Comparison of ENCODE assay signal across 24 mouse cellular contexts in genomic region chr13:17165917-17166316, GRCm38 (mm10).
DNase-seq lines count a peak whose midpoint lies in the region; ATAC-seq and TF ChIP-seq lines count a peak whose summit lies in the region.
"Had no signal": no experiment of that assay in that cellular context is flagged by ENCODE, and none has a peak within 500 bp of the region (broad histone marks: within the 10 kb centered on the region; RNA-seq: fewer than 3 reads in every experiment).

No protein-coding gene starts in this region.

- WGBS in embryonic facial prominence, embryonic 14.5 days: 45% methylated on average over 3 of the region's 3 CpGs
- WGBS in embryonic facial prominence, embryonic 10.5 days: 71% methylated on average over 3 of the region's 3 CpGs
- 31% methylated on average over 3 of the region's 3 CpGs for WGBS in limb, embryonic 11.5 days

- H3K4me1 ChIP-seq in embryonic facial prominence, embryonic 14.5 days (ENCODE audit: control insufficient read depth, insufficient read depth, low read length): no peaks in the 10 kb centered on the region
- no peaks in the 10 kb centered on the region for H3K4me1 ChIP-seq in embryonic facial prominence, embryonic 10.5 days
- H3K4me1 ChIP-seq in limb, embryonic 11.5 days (ENCODE audit: control insufficient read depth, insufficient read depth, low read length): no peaks in the 10 kb centered on the region
- H3K4me1 ChIP-seq: embryonic facial prominence, embryonic 15.5 days; heart, embryonic 15.5 days; hindbrain, embryonic 15.5 days had no signal

- H3K36me3 ChIP-seq in embryonic facial prominence, embryonic 14.5 days (ENCODE audit: control insufficient read depth, insufficient read depth, low read length): no peaks in the 10 kb centered on the region
- no peaks in the 10 kb centered on the region for H3K36me3 ChIP-seq in embryonic facial prominence, embryonic 10.5 days (replicated peaks)
- H3K36me3 ChIP-seq in C2C12 (ENCODE audit: control insufficient read depth, insufficient read depth): no peaks in the 10 kb centered on the region
- no peaks in the 10 kb centered on the region for H3K36me3 ChIP-seq in limb, embryonic 11.5 days (ENCODE audit: control insufficient read depth, insufficient read depth, low read length)
- H3K36me3 ChIP-seq: embryonic facial prominence, embryonic 15.5 days; heart, embryonic 12.5 days; heart, embryonic 15.5 days; hindbrain, embryonic 15.5 days had no signal

- H3K4me3 ChIP-seq in embryonic facial prominence, embryonic 14.5 days (ENCODE audit: low read depth, low read length): no peak overlapping the region
- H3K4me3 ChIP-seq in embryonic facial prominence, embryonic 10.5 days: no peak overlapping the region
- no peak overlapping the region for H3K4me3 ChIP-seq in C2C12 (ENCODE audit: insufficient read depth, poor library complexity, severe bottlenecking)
- H3K4me3 ChIP-seq in limb, embryonic 11.5 days (ENCODE audit: low read depth, low read length): no peak overlapping the region
- H3K4me3 ChIP-seq: embryonic facial prominence, embryonic 15.5 days; heart, embryonic 12.5 days; heart, embryonic 15.5 days; hindbrain, embryonic 15.5 days had no signal

- no peak for ATAC-seq in embryonic facial prominence, embryonic 14.5 days (ENCODE audit: low read depth)
- ATAC-seq in limb, embryonic 11.5 days (ENCODE audit: insufficient number of reproducible peaks, low FRiP score, low TSS enrichment, low read depth): no peak
- ATAC-seq: activated CD4-positive, CD25-positive, alpha-beta regulatory T cell, adult 4 months; forebrain, embryonic 14.5 days; forebrain, postnatal 0 days; intestine, postnatal 0 days had no signal

- H3K79me3 ChIP-seq in C2C12 (ENCODE audit: low read depth): no peaks in the 10 kb centered on the region

- H3K27me3 ChIP-seq in embryonic facial prominence, embryonic 14.5 days (replicated peaks; ENCODE audit: control insufficient read depth, insufficient read depth, low read length): no peaks in the 10 kb centered on the region
- no peaks in the 10 kb centered on the region for H3K27me3 ChIP-seq in embryonic facial prominence, embryonic 10.5 days (replicated peaks; ENCODE audit: low read depth, poor library complexity, severe bottlenecking)
- no peaks in the 10 kb centered on the region for H3K27me3 ChIP-seq in C2C12 (ENCODE audit: control insufficient read depth, insufficient read depth, insufficient read length)
- H3K27me3 ChIP-seq in limb, embryonic 11.5 days (ENCODE audit: control insufficient read depth, insufficient read depth, low read length): no peaks in the 10 kb centered on the region
- H3K27me3 ChIP-seq: embryonic facial prominence, embryonic 15.5 days; heart, embryonic 12.5 days; heart, embryonic 15.5 days; hindbrain, embryonic 15.5 days had no signal

- H3K79me2 ChIP-seq in C2C12 (ENCODE audit: control insufficient read depth, insufficient read depth): no peaks in the 10 kb centered on the region

- H3K4me2 ChIP-seq in embryonic facial prominence, embryonic 14.5 days (ENCODE audit: low read depth, low read length): no peak overlapping the region
- H3K4me2 ChIP-seq in limb, embryonic 11.5 days (ENCODE audit: low read depth, severe bottlenecking): no peak overlapping the region
- H3K4me2 ChIP-seq: embryonic facial prominence, embryonic 15.5 days; heart, embryonic 12.5 days; heart, embryonic 15.5 days; hindbrain, embryonic 15.5 days had no signal

- no peaks in the 10 kb centered on the region for H3K9me3 ChIP-seq in embryonic facial prominence, embryonic 14.5 days (ENCODE audit: control insufficient read depth, low read length)
- H3K9me3 ChIP-seq in embryonic facial prominence, embryonic 10.5 days: no peaks in the 10 kb centered on the region
- H3K9me3 ChIP-seq in limb, embryonic 11.5 days (ENCODE audit: control insufficient read depth, low read length): no peaks in the 10 kb centered on the region
- H3K9me3 ChIP-seq: embryonic facial prominence, embryonic 15.5 days; heart, embryonic 12.5 days; heart, embryonic 15.5 days; hindbrain, embryonic 15.5 days had no signal

- no peak overlapping the region for H3K9ac ChIP-seq in embryonic facial prominence, embryonic 14.5 days (ENCODE audit: low read depth, low read length)
- H3K9ac ChIP-seq in limb, embryonic 11.5 days (ENCODE audit: low read length): no peak overlapping the region
- H3K9ac ChIP-seq: embryonic facial prominence, embryonic 15.5 days; forebrain, postnatal 0 days; heart, embryonic 12.5 days; heart, embryonic 15.5 days; hindbrain, embryonic 15.5 days had no signal

- TF ChIP-seq CTCF in C2C12 (IDR thresholded peaks at IDR 0.05; ENCODE audit: control insufficient read depth, insufficient read depth, insufficient read length): no peak

- DNase-seq in embryonic facial prominence, embryonic 14.5 days (ENCODE audit: low spot score): peak; percentile 12
- no peak for DNase-seq in embryonic facial prominence, embryonic 10.5 days (ENCODE audit: low spot score)
- DNase-seq in limb, embryonic 11.5 days (ENCODE audit: low spot score): peak; percentile 48
- DNase-seq in gastrocnemius, adult 18-20 months (ENCODE audit: low spot score): no peak
- DNase-seq in gastrocnemius, adult 8-10 months (ENCODE audit: low spot score in 2 of 2): no peak
- no peak for DNase-seq in spleen, postnatal 4 days (ENCODE audit: low spot score in 2 of 2)
- DNase-seq: adrenal gland, adult 8-10 months; adrenal gland, postnatal 25 days; cerebellum, adult 11-12 months; cerebellum, adult 8-10 months; cerebellum, postnatal 14 days; forebrain, postnatal 0 days; gastrocnemius, postnatal 14 days; heart, adult 11 months; heart, postnatal 10 days; heart, postnatal 4 days had no signal

- H3ac ChIP-seq in C2C12 (ENCODE audit: control insufficient read depth, insufficient read length, low read depth): no peak overlapping the region

- no peak overlapping the region for H3K27ac ChIP-seq in embryonic facial prominence, embryonic 14.5 days (replicated peaks; ENCODE audit: low read depth, low read length)
- no peak overlapping the region for H3K27ac ChIP-seq in embryonic facial prominence, embryonic 10.5 days (replicated peaks)
- no peak overlapping the region for H3K27ac ChIP-seq in limb, embryonic 11.5 days (replicated peaks; ENCODE audit: low read depth, low read length)
- H3K27ac ChIP-seq: embryonic facial prominence, embryonic 15.5 days; heart, embryonic 15.5 days; hindbrain, embryonic 15.5 days had no signal

TF ChIP-seq in C2C12, 6 proteins besides CTCF, POLR2A, EP300 and RAD21:
- TF ChIP-seq USF1 (IDR thresholded peaks at IDR 0.05; ENCODE audit: low read depth) (no peak), MYOG (IDR thresholded peaks at IDR 0.05; ENCODE audit: control insufficient read depth, extremely low read depth, insufficient read length) (no peak), MYOD1 (IDR thresholded peaks at IDR 0.05; ENCODE audit: control insufficient read depth, insufficient read length, low read depth) (peak; percentile 78)

Comparison
In these comparisons a context has a peak if more than half of its experiments do, and no peak if none do; other contexts are left out.
1. DNase-seq: peak in embryonic facial prominence, embryonic 14.5 days (single experiment) and limb, embryonic 11.5 days (single experiment); none in embryonic facial prominence, embryonic 10.5 days (single experiment), gastrocnemius, adult 18-20 months (single experiment), gastrocnemius, adult 8-10 months (0 of 2) and spleen, postnatal 4 days (0 of 2).